9 mouse cellular contexts compared by ENCODE assay signal in the genomic region with DNA sequence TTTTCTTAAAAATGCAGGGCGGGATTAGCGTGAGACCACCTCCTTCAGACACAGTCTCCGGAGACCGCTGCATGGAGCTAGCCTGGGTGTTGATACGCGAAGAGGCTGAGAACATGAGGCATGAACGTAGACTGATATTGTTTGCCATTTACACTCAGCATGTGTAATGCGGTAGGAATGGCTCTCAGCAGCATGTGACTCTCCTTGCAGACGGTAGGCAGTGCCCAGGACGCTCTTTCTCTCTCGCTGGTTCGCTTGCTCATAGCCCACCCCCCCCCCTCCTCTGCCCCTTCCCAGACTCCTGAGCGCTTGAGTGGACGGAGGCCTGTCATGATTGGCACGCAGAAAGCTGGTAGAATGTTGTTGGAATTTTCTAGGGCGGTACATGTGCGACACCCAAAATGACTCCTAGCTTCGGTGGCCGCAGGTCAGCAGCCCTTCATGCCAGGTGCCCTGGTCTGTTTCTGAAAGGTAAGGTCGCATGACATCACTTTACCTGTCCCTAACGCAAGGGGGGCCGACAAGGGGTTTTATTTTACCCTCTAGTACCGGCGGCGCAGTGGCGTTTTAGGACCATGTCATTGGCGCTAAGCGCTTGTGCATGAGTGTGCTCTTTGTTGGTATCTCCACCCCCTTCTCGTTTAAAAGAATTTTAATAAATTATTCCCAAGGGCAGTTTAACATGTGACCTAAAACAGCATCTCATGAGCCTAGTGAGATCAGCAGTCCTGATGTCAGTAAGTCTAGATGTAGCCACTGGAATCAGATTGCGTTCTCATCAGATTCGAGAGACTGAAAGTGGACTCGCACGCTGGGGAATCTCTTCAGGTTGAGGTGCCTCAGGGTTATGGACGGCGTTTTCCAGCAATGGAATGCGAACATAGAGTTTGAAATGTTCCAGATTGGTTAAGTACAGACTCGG.
DNase-seq lines count a peak whose midpoint lies in the region; ATAC-seq and TF ChIP-seq lines count a peak whose summit lies in the region.
"Had no signal": no experiment of that assay in that cellular context is flagged by ENCODE, and none has a peak within 500 bp of the region (broad histone marks: within the 10 kb centered on the region; RNA-seq: fewer than 3 reads in every experiment).

No protein-coding gene starts in this region.

- no peaks in the 10 kb centered on the region for H3K9me3 ChIP-seq in embryonic facial prominence, embryonic 13.5 days
- no peaks in the 10 kb centered on the region for H3K9me3 ChIP-seq in embryonic facial prominence, embryonic 10.5 days
- no peaks in the 10 kb centered on the region for H3K9me3 ChIP-seq in lung, embryonic 14.5 days (ENCODE audit: low read depth, low read length)
- H3K9me3 ChIP-seq: hindbrain, embryonic 15.5 days had no signal

- no peak for TF ChIP-seq CTCF in lung, embryonic 14.5 days (IDR thresholded peaks at IDR 0.05; ENCODE audit: low read depth)
- TF ChIP-seq CTCF in lung, adult 2 months (IDR thresholded peaks at IDR 0.05; ENCODE audit: insufficient read depth, low read length): no peak

- no peak overlapping the region for H3K9ac ChIP-seq in embryonic facial prominence, embryonic 13.5 days
- H3K9ac ChIP-seq in lung, embryonic 14.5 days: no peak overlapping the region
- H3K9ac ChIP-seq: hindbrain, embryonic 15.5 days had no signal

- no peak overlapping the region for H3K4me3 ChIP-seq in embryonic facial prominence, embryonic 13.5 days
- no peak overlapping the region for H3K4me3 ChIP-seq in embryonic facial prominence, embryonic 10.5 days
- no peak overlapping the region for H3K4me3 ChIP-seq in lung, embryonic 14.5 days (ENCODE audit: low read depth, low read length)
- H3K4me3 ChIP-seq in lung, adult 2 months (replicated peaks; ENCODE audit: extremely low read depth, low read depth, low read length): no peak overlapping the region
- H3K4me3 ChIP-seq: hindbrain, embryonic 15.5 days had no signal

- peak overlapping the region; percentile 28; the same call in 1 of the 2 replicates for H3K27ac ChIP-seq in embryonic facial prominence, embryonic 13.5 days
- H3K27ac ChIP-seq in embryonic facial prominence, embryonic 10.5 days (replicated peaks): no peak overlapping the region
- H3K27ac ChIP-seq in lung, embryonic 14.5 days (ENCODE audit: low read depth): no peak overlapping the region
- H3K27ac ChIP-seq: hindbrain, embryonic 15.5 days had no signal

- no peaks in the 10 kb centered on the region for H3K36me3 ChIP-seq in embryonic facial prominence, embryonic 13.5 days
- H3K36me3 ChIP-seq in embryonic facial prominence, embryonic 10.5 days (replicated peaks): no peaks in the 10 kb centered on the region
- H3K36me3 ChIP-seq in lung, embryonic 14.5 days (ENCODE audit: insufficient read depth): no peaks in the 10 kb centered on the region
- H3K36me3 ChIP-seq: hindbrain, embryonic 15.5 days had no signal

- peaks cover 63% of the 10 kb centered on the region for H3K4me1 ChIP-seq in embryonic facial prominence, embryonic 13.5 days
- peaks cover 51% of the 10 kb centered on the region for H3K4me1 ChIP-seq in embryonic facial prominence, embryonic 10.5 days
- no peaks in the 10 kb centered on the region for H3K4me1 ChIP-seq in lung, embryonic 14.5 days (ENCODE audit: insufficient read depth)
- no peaks in the 10 kb centered on the region for H3K4me1 ChIP-seq in lung, adult 2 months (ENCODE audit: control insufficient read depth, insufficient read depth, low read length)
- H3K4me1 ChIP-seq: hindbrain, embryonic 15.5 days had no signal

- intact Hi-C loops in heart, postnatal 10 days (cut with DNase I): no loop called here

- DNase-seq in embryonic facial prominence, embryonic 10.5 days (ENCODE audit: low spot score): no peak
- no peak for DNase-seq in lung, embryonic 14.5 days
- DNase-seq in lung, adult 2 months: no peak
- peak; percentile 69 to 76 for DNase-seq in heart, postnatal 10 days
- DNase-seq in layer of hippocampus, postnatal 25 days (ENCODE audit: extremely low spot score in 1 of 2, low spot score in 1 of 2): no peak
- no peak for DNase-seq in cerebellum, adult 8-10 months

- no peaks in the 10 kb centered on the region for H3K27me3 ChIP-seq in embryonic facial prominence, embryonic 13.5 days
- H3K27me3 ChIP-seq in embryonic facial prominence, embryonic 10.5 days (replicated peaks; ENCODE audit: low read depth, poor library complexity, severe bottlenecking): no peaks in the 10 kb centered on the region
- H3K27me3 ChIP-seq in lung, embryonic 14.5 days (ENCODE audit: insufficient read depth, low read length): no peaks in the 10 kb centered on the region
- H3K27me3 ChIP-seq: hindbrain, embryonic 15.5 days had no signal

- ATAC-seq in embryonic facial prominence, embryonic 13.5 days (ENCODE audit: insufficient number of reproducible peaks, insufficient read depth, low FRiP score, low TSS enrichment, low read depth): no peak
- peak; percentile 18; the same call in 1 of the 2 replicates for ATAC-seq in lung, embryonic 14.5 days (ENCODE audit: insufficient read depth)
- ATAC-seq in cerebellum, adult (ENCODE audit: insufficient number of reproducible peaks, low FRiP score, low TSS enrichment): no peak

- TF ChIP-seq POLR2A in lung, adult 2 months (IDR thresholded peaks at IDR 0.05; ENCODE audit: borderline replicate concordance, extremely low read depth, low read depth, low read length): no peak

- H3K4me2 ChIP-seq in embryonic facial prominence, embryonic 13.5 days: peak overlapping the region; percentile 43; the same call in 1 of the 2 replicates
- H3K4me2 ChIP-seq in lung, embryonic 14.5 days: no peak overlapping the region
- H3K4me2 ChIP-seq: hindbrain, embryonic 15.5 days had no signal

- WGBS in embryonic facial prominence, embryonic 13.5 days: 76% methylated on average over 37 of the region's 37 CpGs
- WGBS in embryonic facial prominence, embryonic 10.5 days: 88% methylated on average over 37 of the region's 37 CpGs
- 80% methylated on average over 37 of the region's 37 CpGs for WGBS in lung, embryonic 14.5 days
- WGBS in lung, adult 2 months: 88% methylated on average over 37 of the region's 37 CpGs

Comparison
In these comparisons a context has a peak if more than half of its experiments do, and no peak if none do; other contexts are left out.
1. DNase-seq: peak in heart, postnatal 10 days (2 of 2); none in embryonic facial prominence, embryonic 10.5 days (single experiment), lung, embryonic 14.5 days (single experiment), lung, adult 2 months (single experiment), layer of hippocampus, postnatal 25 days (0 of 2) and cerebellum, adult 8-10 months (single experiment).